Mouse (Mus musculus) heart, postnatal 0 days (tissue): ENCODE results near the gene 1600012H06Rik. TPM values are rescaled to one million over a fixed set of nuclear protein-coding genes. Genes with fewer than 3 reads are reported as not detected.
"Not testable (repeated sequence)": the region's sequence is repeated elsewhere in the genome, so short reads cannot be mapped to it uniquely, and the experiment has no call there.

Experiments used
- ATAC-seq: fragments of 200-750 bp; cut with Nextera tagmentation; 2 replicates; pipeline ENCODE4 v1.8.0; 2017; ENCODE audit warnings: low read depth, moderate number of reproducible peaks, moderate library complexity; ENCODE audit not compliant: insufficient read depth
- DNase-seq: peaks from one replicate; pipeline ENCODE4 v3.0.0-alpha.2; 2016; ENCODE audit warnings: low spot score
- H3K27ac ChIP-seq: fragments of 300-500 bp; sonication (generic); 2 replicates; pipeline ENCODE4 v1.5.1; 2014; ENCODE audit warnings: low read depth, mild to moderate bottlenecking
- H3K27me3 ChIP-seq: fragments of 300-500 bp; sonication (generic); 2 replicates; pipeline ENCODE4 v1.6.1; 2014; ENCODE audit warnings: low read length, mixed read lengths; ENCODE audit not compliant: control insufficient read depth, insufficient read depth
- H3K36me3 ChIP-seq: fragments of 300-500 bp; sonication (generic); replicated peaks from 2 replicates; pipeline ENCODE4 v1.6.1; 2014; ENCODE audit warnings: low read length, mixed read lengths; ENCODE audit not compliant: control insufficient read depth, insufficient read depth
- H3K4me1 ChIP-seq: fragments of 300-500 bp; sonication (generic); 2 replicates; pipeline ENCODE4 v1.6.1; 2014; ENCODE audit warnings: antibody characterized with exemption; ENCODE audit not compliant: control insufficient read depth, insufficient read depth
- H3K4me2 ChIP-seq: fragments of 300-500 bp; sonication (generic); 2 replicates; pipeline ENCODE4 v1.6.1; 2014; ENCODE audit warnings: low read depth, mild to moderate bottlenecking, low read length, moderate library complexity
- H3K4me3 ChIP-seq: fragments of 300-500 bp; sonication (generic); 2 replicates; pipeline ENCODE4 v1.5.1; 2014; ENCODE audit warnings: low read depth, low read length
- H3K9ac ChIP-seq: fragments of 300-500 bp; sonication (generic); replicated peaks from 2 replicates; pipeline ENCODE4 v1.6.1; 2014; ENCODE audit warnings: low read depth, low read length, mixed read lengths
- H3K9me3 ChIP-seq: fragments of 300-500 bp; sonication (generic); replicated peaks from 2 replicates; pipeline ENCODE4 v1.6.1; 2016; ENCODE audit warnings: low read length; ENCODE audit not compliant: control insufficient read depth
- WGBS: fragments of 180-500 bp; shearing (Covaris S2); extraction: QIAGEN DNeasy Blood & Tissue Kit; methylation state at CpG from one replicate; pipeline ENCODE4 v1.1.7; 2014; 5-methylcytosine and 5-hydroxymethylcytosine counted together
- polyA plus RNA-seq: library from polyadenylated mRNA; unstranded; fragments of >200 nt; fragmentation: Nextera tagmentation; extraction: Ambion mirVana; gene quantifications from 2 replicates; pipeline ENCODE4 v1.2.1, GENCODE M21; 2015
- total RNA-seq: library from RNA; depleted of rRNA; stranded (reverse); fragments of >200 nt; gene quantifications from 2 replicates; pipeline ENCODE4 v1.2.3, GENCODE M21; 2014; ENCODE audit warnings: low replicate concordance; rRNA removed

The 1600012H06Rik gene
- total and polyA plus RNA-seq, 2 experiments from 2014 or later, result 15.7 to 23.4 TPM

DNA sequence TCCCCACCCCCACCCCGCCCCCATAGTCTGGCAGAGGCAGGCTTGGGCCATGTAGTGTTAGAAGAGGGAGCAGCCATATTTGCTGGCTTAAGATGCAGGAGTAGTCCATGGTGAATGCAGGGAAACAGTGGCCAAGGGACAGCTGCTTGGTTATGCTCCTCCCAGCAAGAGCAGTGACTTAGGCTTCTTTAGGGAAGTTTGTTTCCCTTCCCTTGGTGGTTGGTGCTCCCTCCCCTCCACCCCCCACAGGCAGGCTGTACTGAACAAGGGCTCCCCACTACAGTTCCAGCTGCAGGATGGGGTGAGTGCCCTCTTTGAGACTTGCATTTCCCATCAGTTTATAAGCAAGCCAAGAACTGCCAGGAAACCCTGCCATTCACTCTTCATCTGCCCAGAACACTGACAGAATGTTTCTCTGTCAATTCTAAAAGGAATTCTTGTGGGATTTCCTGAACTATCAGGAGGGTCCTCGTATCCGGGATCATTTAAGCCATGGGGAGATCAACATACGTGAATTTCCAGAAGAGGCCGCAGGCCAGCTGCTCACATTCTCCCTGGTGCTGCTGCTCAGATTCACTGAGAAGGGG, 47.2 kb downstream of the 1600012H06Rik start:
- not testable (repeated sequence) for ATAC-seq, H3K9ac ChIP-seq, H3K27ac ChIP-seq, H3K9me3 ChIP-seq, H3K4me2 ChIP-seq, H3K4me3 ChIP-seq, H3K27me3 ChIP-seq, H3K36me3 ChIP-seq, H3K4me1 ChIP-seq, DNase-seq
- WGBS, result 78% methylated on average over 4 of the region's 5 CpGs

DNA sequence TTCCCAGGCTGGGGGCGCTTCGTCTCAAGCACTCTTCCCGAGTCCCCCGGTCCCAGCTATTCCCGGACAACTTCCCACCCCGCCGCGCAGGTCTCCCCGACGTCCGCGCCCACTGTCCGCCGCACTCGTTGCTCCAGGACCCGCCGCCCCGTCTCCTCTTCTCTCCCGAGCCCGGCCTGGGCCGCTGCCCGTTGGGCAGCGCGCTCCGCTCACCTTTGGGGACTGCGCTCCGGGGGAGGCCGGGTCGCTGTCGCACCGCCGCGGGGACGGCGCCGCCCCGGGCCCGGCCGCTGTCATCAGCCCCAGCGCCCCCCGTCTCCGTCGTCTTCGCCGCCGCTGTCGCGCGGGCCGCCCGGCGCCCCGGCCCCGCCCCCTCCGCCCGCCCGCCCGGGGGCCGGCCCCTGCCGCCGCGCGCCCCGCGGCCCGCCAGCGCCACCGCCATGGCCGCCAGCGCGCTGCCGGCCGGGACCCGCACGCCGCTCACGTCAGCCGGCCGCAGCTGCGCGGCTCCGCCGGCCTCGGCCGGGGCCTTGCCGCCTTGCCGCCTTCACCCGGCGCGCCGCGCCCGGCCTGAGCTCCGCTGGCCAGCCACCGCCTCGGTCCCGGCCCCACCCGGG, 49.6 kb downstream of the 1600012H06Rik start:
- H3K4me3 ChIP-seq, H3K9ac ChIP-seq, H3K27me3 ChIP-seq, H3K4me1 ChIP-seq, H3K4me2 ChIP-seq, H3K27ac ChIP-seq, H3K9me3 ChIP-seq, DNase-seq, H3K36me3 ChIP-seq: not testable (repeated sequence)
- WGBS, result no CpG with 5 or more reads among the region's 98 CpGs
- ATAC-seq, result peak; percentile 88

DNA sequence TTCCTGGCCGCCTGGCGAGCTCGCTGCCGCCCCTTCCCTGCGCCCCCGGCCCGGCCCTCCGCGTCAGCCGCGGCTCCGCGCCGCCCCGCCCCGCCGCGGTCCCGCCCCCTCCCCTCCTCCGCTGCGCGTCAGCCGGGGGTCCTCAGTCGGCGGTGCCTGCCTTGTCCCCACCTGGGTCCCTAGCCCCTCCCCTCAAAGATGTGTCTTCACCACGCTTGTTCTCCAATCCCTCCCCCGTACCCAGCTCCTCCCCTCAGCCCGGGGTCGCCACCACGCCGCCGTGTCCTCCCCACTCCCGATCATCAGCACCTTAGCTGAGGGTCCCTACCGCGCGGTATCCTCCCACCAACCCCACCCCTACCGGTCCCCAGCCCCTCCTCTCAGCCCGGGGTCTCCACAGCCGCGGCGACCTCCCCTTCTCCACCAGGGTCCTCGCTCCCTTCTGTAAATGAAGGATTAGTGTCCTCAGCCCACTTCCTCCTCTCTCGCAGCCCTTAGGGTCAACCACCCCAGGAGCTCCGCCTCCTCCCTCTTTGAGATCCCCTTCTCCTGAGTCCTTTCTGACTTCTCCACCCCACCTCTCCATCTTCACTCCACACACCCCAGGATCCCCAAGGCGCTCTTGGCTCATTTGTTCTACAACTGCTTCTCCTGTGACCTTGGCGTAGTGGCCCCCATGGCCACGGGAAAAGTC, 50.3 kb downstream of the 1600012H06Rik start:
- DNase-seq, H3K9ac ChIP-seq, H3K27ac ChIP-seq, H3K27me3 ChIP-seq, H3K36me3 ChIP-seq, H3K4me1 ChIP-seq, H3K4me2 ChIP-seq, H3K9me3 ChIP-seq, H3K4me3 ChIP-seq: not testable (repeated sequence)
- peak; percentile 66 for ATAC-seq
- no CpG with 5 or more reads among the region's 47 CpGs for whole genome bisulfite sequencing

DNA sequence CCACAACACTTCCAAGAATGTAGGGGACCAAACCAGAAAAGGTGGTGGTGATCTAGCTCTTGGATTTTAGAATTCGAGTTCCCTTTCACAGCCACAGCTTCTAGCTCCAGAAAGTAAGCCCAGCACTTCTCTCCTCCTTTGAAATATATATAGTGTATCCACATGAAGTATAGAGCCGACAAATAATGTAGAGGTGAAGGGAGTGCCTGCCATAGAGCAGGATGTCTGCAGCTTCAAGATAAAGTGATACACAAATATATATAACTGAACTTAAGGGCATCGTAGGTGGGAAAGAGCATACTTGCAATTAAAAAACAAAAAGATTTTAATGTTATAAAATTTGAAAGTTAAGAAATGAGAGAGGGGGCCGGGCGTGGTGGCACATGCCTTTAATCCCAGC, 51.2 kb downstream of the 1600012H06Rik start:
- H3K4me3 ChIP-seq, H3K4me1 ChIP-seq, DNase-seq, H3K27ac ChIP-seq, ATAC-seq, H3K4me2 ChIP-seq, H3K9ac ChIP-seq, H3K9me3 ChIP-seq, H3K36me3 ChIP-seq, H3K27me3 ChIP-seq: not testable (repeated sequence)
- WGBS, result no CpG with 5 or more reads among the region's 5 CpGs

DNA sequence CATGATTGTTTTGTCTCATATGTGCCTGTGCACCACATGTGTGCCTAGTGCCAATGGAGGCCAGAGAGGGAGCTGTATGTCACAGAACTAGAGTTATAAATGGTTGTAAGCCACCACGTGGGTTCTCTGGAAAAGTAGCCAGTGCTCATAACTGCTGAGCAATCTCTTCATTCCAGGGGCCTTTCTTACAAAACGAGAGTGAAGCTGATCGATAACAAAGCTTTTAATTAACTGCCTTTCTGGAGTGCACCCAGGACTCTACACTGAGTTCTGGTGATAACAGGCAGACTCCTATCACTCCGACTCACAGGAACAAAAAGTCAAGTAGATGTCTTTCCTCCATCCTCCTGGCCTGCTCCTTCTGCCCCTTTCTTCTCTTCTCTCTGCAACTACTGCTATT, 57.1 kb downstream of the 1600012H06Rik start:
- not testable (repeated sequence) for DNase-seq, H3K9ac ChIP-seq, H3K4me1 ChIP-seq, H3K4me3 ChIP-seq, ATAC-seq, H3K4me2 ChIP-seq, H3K9me3 ChIP-seq, H3K27me3 ChIP-seq, H3K36me3 ChIP-seq, H3K27ac ChIP-seq
- WGBS, result no CpG with 5 or more reads among the region's 4 CpGs

DNA sequence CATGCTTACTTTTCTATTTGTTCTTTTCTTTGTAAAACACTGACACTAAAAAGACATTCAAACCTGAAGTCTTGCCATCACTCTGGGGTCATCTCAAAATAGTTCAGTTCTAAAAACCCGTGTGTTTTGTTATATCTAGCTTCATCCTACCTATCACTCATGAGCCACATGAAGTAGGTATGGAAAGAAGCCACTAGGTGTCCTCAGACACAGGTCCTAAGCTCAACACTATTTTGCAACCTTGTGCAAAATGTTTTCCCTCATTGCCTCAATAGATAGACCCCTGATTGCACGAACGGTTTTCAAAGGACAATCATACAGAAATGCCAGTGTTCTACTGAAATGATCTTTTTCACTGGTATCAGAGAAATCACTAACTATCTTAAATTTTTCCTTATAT, 66.1 kb downstream of the 1600012H06Rik start:
- WGBS, result no CpG with 5 or more reads among the region's 3 CpGs
- not testable (repeated sequence) for H3K4me2 ChIP-seq, H3K4me3 ChIP-seq, H3K36me3 ChIP-seq, H3K9me3 ChIP-seq, H3K4me1 ChIP-seq, DNase-seq, H3K27ac ChIP-seq, H3K27me3 ChIP-seq, H3K9ac ChIP-seq
- ATAC-seq, result 0 out of 2 replicates have a peak, but pooled peaks have one; percentile 15

Other genes with a start within 250 kb of the 1600012H06Rik start
- gene Thbs2, start 248.9 kb upstream of the 1600012H06Rik start, total RNA-seq, result 39.5 and 49.7 TPM in 2 replicates
- gene Thbs2, start 248.9 kb upstream of the 1600012H06Rik start, polyA plus RNA-seq, result 17.8 and 17.9 TPM in 2 replicates
- gene Wdr27, start within 50 bp of the 1600012H06Rik start, total RNA-seq, result 0.46 and 0.66 TPM in 2 replicates
- 4.7 and 4.9 TPM in 2 replicates for gene Wdr27, start within 50 bp of the 1600012H06Rik start, polyA plus RNA-seq
- gene Phf10, start 18.1 kb downstream of the 1600012H06Rik start, total RNA-seq, result 33.9 and 41.0 TPM in 2 replicates
- 17.2 and 18.2 TPM in 2 replicates for gene Phf10, start 18.1 kb downstream of the 1600012H06Rik start, polyA plus RNA-seq
- 1.5 and 13.4 TPM in 2 replicates for gene 9030025P20Rik, start 35.3 kb downstream of the 1600012H06Rik start, total RNA-seq
- gene 9030025P20Rik, start 35.3 kb downstream of the 1600012H06Rik start, polyA plus RNA-seq, result 5.9 and 7.3 TPM in 2 replicates
- not detected in 2 replicates for gene Gm3417, start 35.6 kb downstream of the 1600012H06Rik start, total RNA-seq
- gene Gm3417, start 35.6 kb downstream of the 1600012H06Rik start, polyA plus RNA-seq, result 1.2 TPM in 1 of 2 replicates, not detected in the other
- gene Gm3435, start 67.0 kb downstream of the 1600012H06Rik start, total RNA-seq, result 5.4 TPM in 1 of 2 replicates, not detected in the other
- gene Gm3435, start 67.0 kb downstream of the 1600012H06Rik start, polyA plus RNA-seq, result 5.8 and 6.2 TPM in 2 replicates
- gene Ermard, start 98.0 kb downstream of the 1600012H06Rik start, total RNA-seq, result 15.3 and 35.6 TPM in 2 replicates
- 39.5 and 41.8 TPM in 2 replicates for gene Ermard, start 98.0 kb downstream of the 1600012H06Rik start, polyA plus RNA-seq
- gene Tcte3, start 98.3 kb downstream of the 1600012H06Rik start, total RNA-seq, result not detected in 2 replicates
- not detected in 2 replicates for gene Tcte3, start 98.3 kb downstream of the 1600012H06Rik start, polyA plus RNA-seq
- 0.04 and 1.8 TPM in 2 replicates for gene Gm3448, start 98.4 kb downstream of the 1600012H06Rik start, total RNA-seq
- 2.9 and 3.0 TPM in 2 replicates for gene Gm3448, start 98.4 kb downstream of the 1600012H06Rik start, polyA plus RNA-seq